In genomic region chr6:72361121-72361551, GRCm38 (mm10) we compare ENCODE assay signal across 8 mouse cellular contexts. TPM values are rescaled to one million over a fixed set of nuclear protein-coding genes. Genes with fewer than 3 reads are reported as not detected.
A peak's percentile ranks its signal among the peaks of the same experiment; 100 is the strongest.
DNase-seq lines count a peak whose midpoint lies in the region; ATAC-seq and TF ChIP-seq lines count a peak whose summit lies in the region.

No protein-coding gene starts in this region.

- no peak for ATAC-seq in intestine, postnatal 0 days

- peaks cover 20% of the 10 kb centered on the region for H3K4me1 ChIP-seq in kidney, adult 2 months (ENCODE audit: control insufficient read depth, insufficient read depth, low read length)
- peaks cover 29% of the 10 kb centered on the region for H3K4me1 ChIP-seq in embryonic facial prominence, embryonic 10.5 days
- peaks cover 5% of the 10 kb centered on the region; the same call in 1 of the 2 replicates for H3K4me1 ChIP-seq in intestine, postnatal 0 days (replicated peaks; ENCODE audit: control insufficient read depth, insufficient read depth, low read length)

- no peak for TF ChIP-seq POLR2A in kidney, adult 2 months (IDR thresholded peaks at IDR 0.05; ENCODE audit: low read depth, low read length)
- TF ChIP-seq POLR2A in myocyte (IDR thresholded peaks at IDR 0.05; ENCODE audit: insufficient read length, low read depth), result peak; percentile 13

- DNase-seq in kidney, adult 2 months, result no peak
- no peak for DNase-seq in kidney, postnatal 10 days
- no peak for DNase-seq in embryonic facial prominence, embryonic 10.5 days (ENCODE audit: low spot score)
- no peak for DNase-seq in right cerebral cortex, postnatal 36 days (ENCODE audit: low spot score in 2 of 2)
- no peak for DNase-seq in urinary bladder, postnatal 25 days (ENCODE audit: low spot score)
- DNase-seq in kidney, postnatal 14 days, result no peak

- peak overlapping the region; percentile 94 for H3K27ac ChIP-seq in kidney, adult 2 months (ENCODE audit: insufficient read depth, low read depth, low read length)
- no peak overlapping the region for H3K27ac ChIP-seq in embryonic facial prominence, embryonic 10.5 days (replicated peaks)
- H3K27ac ChIP-seq in intestine, postnatal 0 days (ENCODE audit: low read depth, low read length), result no peak overlapping the region

- peak overlapping the region; percentile 91 for H3K4me3 ChIP-seq in kidney, adult 2 months (ENCODE audit: insufficient read depth, low read depth, low read length)
- H3K4me3 ChIP-seq in embryonic facial prominence, embryonic 10.5 days, result peak overlapping the region; percentile 80
- H3K4me3 ChIP-seq in intestine, postnatal 0 days (ENCODE audit: low read depth, low read length), result peak overlapping the region; percentile 75
- peak overlapping the region; percentile 69 for H3K4me3 ChIP-seq in myocyte

- 26% methylated on average over 5 of the region's 5 CpGs for WGBS in kidney, adult 2 months
- 68% methylated on average over 5 of the region's 5 CpGs for WGBS in embryonic facial prominence, embryonic 10.5 days
- WGBS in intestine, postnatal 0 days, result 39% methylated on average over 5 of the region's 5 CpGs

- TF ChIP-seq CTCF in kidney, adult 2 months (conservative IDR thresholded peaks at IDR 0.05; ENCODE audit: insufficient read depth, insufficient read length, low read depth, low read length), result no peak
- TF ChIP-seq CTCF in intestine, postnatal 0 days (IDR thresholded peaks at IDR 0.05; ENCODE audit: low read depth), result no peak

- peak overlapping the region; percentile 58 for H3ac ChIP-seq in myocyte (ENCODE audit: control insufficient read depth, insufficient read length)

- peak overlapping the region; percentile 86 for H3K4me2 ChIP-seq in intestine, postnatal 0 days (replicated peaks; ENCODE audit: low read depth)
- peak overlapping the region; percentile 95 for H3K4me2 ChIP-seq in myocyte (ENCODE audit: low read depth)

- peak overlapping the region; percentile 78 for H3K9ac ChIP-seq in intestine, postnatal 0 days (ENCODE audit: low read depth, low read length)

- H3K27me3 ChIP-seq in kidney, adult 2 months (replicated peaks; ENCODE audit: control insufficient read depth, insufficient read depth, low read length), result no peaks in the 10 kb centered on the region
- no peaks in the 10 kb centered on the region for H3K27me3 ChIP-seq in embryonic facial prominence, embryonic 10.5 days (replicated peaks; ENCODE audit: low read depth, poor library complexity, severe bottlenecking)
- H3K27me3 ChIP-seq in intestine, postnatal 0 days (replicated peaks; ENCODE audit: control insufficient read depth, insufficient read depth, low read length), result no peaks in the 10 kb centered on the region
- H3K27me3 ChIP-seq in myocyte (ENCODE audit: control insufficient read depth, insufficient read depth, insufficient read length), result no peaks in the 10 kb centered on the region

- peaks cover 7% of the 10 kb centered on the region; the same call in 1 of the 2 replicates for H3K36me3 ChIP-seq in kidney, adult 2 months (ENCODE audit: control insufficient read depth, insufficient read depth, low read length)
- peaks cover 38% of the 10 kb centered on the region for H3K36me3 ChIP-seq in embryonic facial prominence, embryonic 10.5 days (replicated peaks)
- H3K36me3 ChIP-seq in intestine, postnatal 0 days (ENCODE audit: control insufficient read depth, insufficient read depth), result peaks cover 16% of the 10 kb centered on the region; the same call in 1 of the 2 replicates
- H3K36me3 ChIP-seq in myocyte (ENCODE audit: control insufficient read depth, insufficient read depth), result peaks cover 8% of the 10 kb centered on the region

- peaks cover 14% of the 10 kb centered on the region for H3K79me2 ChIP-seq in myocyte (ENCODE audit: control insufficient read depth, insufficient read depth)

- no peaks in the 10 kb centered on the region for H3K9me3 ChIP-seq in embryonic facial prominence, embryonic 10.5 days
- no peaks in the 10 kb centered on the region for H3K9me3 ChIP-seq in intestine, postnatal 0 days (ENCODE audit: control insufficient read depth)

TF ChIP-seq in myocyte, 11 proteins besides CTCF, POLR2A, EP300 and RAD21:
- TF ChIP-seq REST (IDR thresholded peaks at IDR 0.05; ENCODE audit: insufficient read depth, insufficient read length) (no peak), POLR2AphosphoS2 (IDR thresholded peaks at IDR 0.05; ENCODE audit: insufficient read length, low read depth) (peak; percentile 52)

RNA-seq across cellular contexts. Expression of gene Rnf181, which starts 5.6 kb away (rescaled TPM):
- 176 and 192 TPM in 2 replicates for polyA plus RNA-seq in kidney, adult 2 months (2012; rRNA removed)
- polyA plus RNA-seq in embryonic facial prominence, embryonic 10.5 days (2016; fragmentation: Nextera tagmentation; extraction: Ambion mirVana), result 106 and 111 TPM in 2 replicates
- 122 and 132 TPM in 2 replicates for polyA plus RNA-seq in intestine, postnatal 0 days (2015; fragmentation: Nextera tagmentation; extraction: Ambion mirVana)
- 169 TPM for polyA plus RNA-seq in myocyte (2012; fragmentation: generic; extraction: Trizol)

RNA-seq across cellular contexts. Expression of gene Tmem150a, which starts 5.9 kb away (rescaled TPM):
- polyA plus RNA-seq in kidney, adult 2 months (2012; rRNA removed), result 171 and 189 TPM in 2 replicates
- 6.1 and 6.3 TPM in 2 replicates for polyA plus RNA-seq in embryonic facial prominence, embryonic 10.5 days (2016; fragmentation: Nextera tagmentation; extraction: Ambion mirVana)
- polyA plus RNA-seq in intestine, postnatal 0 days (2015; fragmentation: Nextera tagmentation; extraction: Ambion mirVana), result 12.4 and 14.2 TPM in 2 replicates
- 26.7 TPM for polyA plus RNA-seq in myocyte (2012; fragmentation: generic; extraction: Trizol)

RNA-seq across cellular contexts. Expression of gene 0610030E20Rik, which starts 14.0 kb away (rescaled TPM):
- polyA plus RNA-seq in kidney, adult 2 months (2012; rRNA removed), result 15.1 and 15.2 TPM in 2 replicates
- polyA plus RNA-seq in embryonic facial prominence, embryonic 10.5 days (2016; fragmentation: Nextera tagmentation; extraction: Ambion mirVana), result 28.0 and 28.8 TPM in 2 replicates
- polyA plus RNA-seq in intestine, postnatal 0 days (2015; fragmentation: Nextera tagmentation; extraction: Ambion mirVana), result 16.0 and 20.0 TPM in 2 replicates
- polyA plus RNA-seq in myocyte (2012; fragmentation: generic; extraction: Trizol), result 8.0 TPM

RNA-seq across cellular contexts. Expression of gene Usp39, which starts 16.2 kb away (rescaled TPM):
- polyA plus RNA-seq in kidney, adult 2 months (2012; rRNA removed), result 17.8 and 18.2 TPM in 2 replicates
- polyA plus RNA-seq in embryonic facial prominence, embryonic 10.5 days (2016; fragmentation: Nextera tagmentation; extraction: Ambion mirVana), result 83.4 and 85.3 TPM in 2 replicates
- 16.0 and 17.1 TPM in 2 replicates for polyA plus RNA-seq in intestine, postnatal 0 days (2015; fragmentation: Nextera tagmentation; extraction: Ambion mirVana)
- polyA plus RNA-seq in myocyte (2012; fragmentation: generic; extraction: Trizol), result 55.4 TPM

RNA-seq across cellular contexts. Expression of gene Vamp5, which starts 19.1 kb away (rescaled TPM):
- polyA plus RNA-seq in kidney, adult 2 months (2012; rRNA removed), result 48.7 and 60.1 TPM in 2 replicates
- 13.6 and 15.9 TPM in 2 replicates for polyA plus RNA-seq in embryonic facial prominence, embryonic 10.5 days (2016; fragmentation: Nextera tagmentation; extraction: Ambion mirVana)
- polyA plus RNA-seq in intestine, postnatal 0 days (2015; fragmentation: Nextera tagmentation; extraction: Ambion mirVana), result 14.9 and 16.6 TPM in 2 replicates
- 544 TPM for polyA plus RNA-seq in myocyte (2012; fragmentation: generic; extraction: Trizol)
